Mouse (Mus musculus): ENCODE measurements around the gene Tmem170b.
"Not testable (repeated sequence)": the region's sequence is repeated elsewhere in the genome, so short reads cannot be mapped to it uniquely, and the experiment has no call there.

Tmem170b gene

GRCm38 (mm10) chr13:41671136-41671705 lies 65.5 kb downstream of the Tmem170b start:
- no peak for DNase-seq

- DNase-seq: not testable (repeated sequence)
These were observed 67.2 kb downstream of the Tmem170b start for GRCm38 (mm10) chr13:41672904-41673303.

- DNase-seq: no peak
These were observed 67.8 kb downstream of the Tmem170b start for GRCm38 (mm10) chr13:41673541-41673940.

- DNase-seq: not testable (repeated sequence)
These were observed 68.9 kb downstream of the Tmem170b start for GRCm38 (mm10) chr13:41674608-41675007.

GRCm38 (mm10) chr13:41675498-41675897 lies 69.8 kb downstream of the Tmem170b start:
- DNase-seq: no peak

- DNase-seq: no peak
These were observed 70.5 kb downstream of the Tmem170b start for GRCm38 (mm10) chr13:41675966-41676835.

GRCm38 (mm10) chr13:41676836-41677186 lies 71.1 kb downstream of the Tmem170b start:
- DNase-seq: no peak

GRCm38 (mm10) chr13:41680854-41681549 lies 75.3 kb downstream of the Tmem170b start:
- no peak for DNase-seq

- DNase-seq: no peak
These were observed 76.8 kb downstream of the Tmem170b start for GRCm38 (mm10) chr13:41682341-41683119.

- no peak for DNase-seq
These were observed 77.8 kb downstream of the Tmem170b start for GRCm38 (mm10) chr13:41683356-41684012.

- DNase-seq: no peak
These were observed 79.8 kb downstream of the Tmem170b start for GRCm38 (mm10) chr13:41685499-41685898.

GRCm38 (mm10) chr13:41689055-41689454 lies 83.3 kb downstream of the Tmem170b start:
- no peak for DNase-seq

GRCm38 (mm10) chr13:41689598-41690045 lies 83.9 kb downstream of the Tmem170b start:
- peak; percentile 18 for DNase-seq

Data from liver (tissue).